ENCODE assay signal across 15 mouse cellular contexts in the genomic region with DNA sequence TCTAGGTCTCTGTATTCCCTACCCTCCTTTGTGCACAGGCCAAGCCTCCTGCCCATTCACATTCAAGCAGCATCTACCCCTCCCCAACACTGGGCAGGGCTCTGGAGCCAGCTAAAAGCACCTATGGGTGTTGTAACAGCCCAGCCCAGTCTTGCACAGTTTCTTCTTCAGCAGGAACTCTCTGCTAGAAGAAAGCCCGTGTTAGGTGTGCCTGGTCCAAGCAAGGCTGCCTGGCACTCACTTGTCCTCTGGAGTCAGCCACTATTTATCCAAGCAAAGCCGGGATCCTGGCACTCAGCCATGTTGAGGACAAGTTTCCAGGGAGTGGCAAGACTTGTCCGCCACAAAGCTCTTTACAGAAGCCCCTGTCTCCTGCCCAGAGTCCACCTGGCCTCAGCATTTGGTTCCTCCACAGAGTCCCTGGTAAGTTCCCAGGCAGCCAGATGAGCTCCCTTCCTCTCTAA. TPM values are rescaled to one million over a fixed set of nuclear protein-coding genes. Genes with fewer than 3 reads are reported as not detected.
A peak's percentile ranks its signal among the peaks of the same experiment; 100 is the strongest.
DNase-seq lines count a peak whose midpoint lies in the region; ATAC-seq lines count a peak whose summit lies in the region.
"Had no signal": no experiment of that assay in that cellular context is flagged by ENCODE, and none has a peak within 500 bp of the region (broad histone marks: within the 10 kb centered on the region; RNA-seq: fewer than 3 reads in every experiment).

A gene (plus strand): TSS at position 141 of the 464 bp plus-strand sequence.

- 53% methylated on average over 3 of the region's 3 CpGs for WGBS in hindbrain, embryonic 13.5 days
- 56% methylated on average over 3 of the region's 3 CpGs for WGBS in hindbrain, embryonic 11.5 days

- no peaks in the 10 kb centered on the region for H3K27me3 ChIP-seq in hindbrain, embryonic 13.5 days
- no peaks in the 10 kb centered on the region for H3K27me3 ChIP-seq in hindbrain, embryonic 11.5 days (ENCODE audit: control insufficient read depth, insufficient read depth, low read length)
- H3K27me3 ChIP-seq: liver, embryonic 15.5 days had no signal

- no peaks in the 10 kb centered on the region for H3K36me3 ChIP-seq in hindbrain, embryonic 13.5 days
- no peaks in the 10 kb centered on the region for H3K36me3 ChIP-seq in hindbrain, embryonic 11.5 days (ENCODE audit: control insufficient read depth, insufficient read depth, low read length)
- H3K36me3 ChIP-seq: liver, embryonic 15.5 days had no signal

- H3K9ac ChIP-seq in hindbrain, embryonic 13.5 days, result no peak within 1 kb of the TSS
- no peak within 1 kb of the TSS for H3K9ac ChIP-seq in hindbrain, embryonic 11.5 days (ENCODE audit: low read depth, low read length)
- H3K9ac ChIP-seq: liver, embryonic 15.5 days had no signal

- peak; percentile 32; the same call in 1 of the 2 replicates for ATAC-seq in hindbrain, embryonic 13.5 days (ENCODE audit: low FRiP score)
- no peak for ATAC-seq in hindbrain, embryonic 11.5 days (ENCODE audit: low FRiP score)
- ATAC-seq: inflammation-experienced regulatory T-cells, adult 6 months had no signal

- no peak within 1 kb of the TSS for H3K4me3 ChIP-seq in hindbrain, embryonic 13.5 days
- no peak within 1 kb of the TSS for H3K4me3 ChIP-seq in hindbrain, embryonic 11.5 days (ENCODE audit: low read depth, low read length)
- H3K4me3 ChIP-seq: erythroblast, embryonic 14.5 days; liver, embryonic 15.5 days had no signal

- H3K27ac ChIP-seq in hindbrain, embryonic 13.5 days, result no peak within 1 kb of the TSS
- H3K27ac ChIP-seq in hindbrain, embryonic 11.5 days (ENCODE audit: low read depth, low read length), result no peak within 1 kb of the TSS
- H3K27ac ChIP-seq: liver, embryonic 15.5 days had no signal

- H3K4me1 ChIP-seq in hindbrain, embryonic 13.5 days (replicated peaks), result peaks cover 14% of the 10 kb centered on the region
- H3K4me1 ChIP-seq in hindbrain, embryonic 11.5 days (replicated peaks; ENCODE audit: control insufficient read depth, insufficient read depth, low read length), result no peaks in the 10 kb centered on the region
- H3K4me1 ChIP-seq: liver, embryonic 15.5 days had no signal

- H3K4me2 ChIP-seq in hindbrain, embryonic 13.5 days, result no peak within 1 kb of the TSS
- H3K4me2 ChIP-seq in hindbrain, embryonic 11.5 days (replicated peaks; ENCODE audit: low read depth, low read length), result no peak within 1 kb of the TSS
- H3K4me2 ChIP-seq: liver, embryonic 15.5 days had no signal

- no peaks in the 10 kb centered on the region for H3K9me3 ChIP-seq in hindbrain, embryonic 13.5 days
- H3K9me3 ChIP-seq in hindbrain, embryonic 11.5 days (ENCODE audit: control insufficient read depth, low read length), result no peaks in the 10 kb centered on the region
- H3K9me3 ChIP-seq: liver, embryonic 15.5 days had no signal

- DNase-seq in hindbrain, embryonic 11.5 days (ENCODE audit: low spot score), result no peak
- DNase-seq in testis, postnatal 10 days (ENCODE audit: low spot score), result peak; percentile 51
- no peak for DNase-seq in testis, postnatal 14 days (ENCODE audit: low spot score)
- DNase-seq in lung, postnatal 10 days, result peak; percentile 36
- DNase-seq in thymus, postnatal 10 days (ENCODE audit: low spot score in 2 of 2), result no peak
- no peak for DNase-seq in adrenal gland, postnatal 25 days
- DNase-seq in embryo, embryonic 10.5 days (ENCODE audit: low spot score), result no peak
- DNase-seq: cerebellum, adult 11-12 months; right cerebral cortex, postnatal 4 days; thymus, postnatal 36 days had no signal

RNA-seq across cellular contexts. Expression of the gene that starts here (rescaled TPM):
- 0.13 TPM in 1 of 2 replicates, not detected in the other for polyA plus RNA-seq in hindbrain, embryonic 13.5 days (2015; fragmentation: Nextera tagmentation; extraction: Ambion mirVana)
- 0.11 TPM in 1 of 2 replicates, not detected in the other for polyA plus RNA-seq in hindbrain, embryonic 11.5 days (2014; fragmentation: Nextera tagmentation; extraction: Ambion mirVana)
- total RNA-seq in adrenal gland, postnatal 25 days (2021), result not detected in 2 replicates
- total RNA-seq: layer of hippocampus, postnatal 25 days had no signal
- polyA plus RNA-seq: erythroblast, embryonic 14.5 days; inflammation-experienced regulatory T-cells, adult 6 months; liver, embryonic 15.5 days had no signal

Comparison
In these comparisons a context has a peak if more than half of its experiments do, and no peak if none do; other contexts are left out.
1. DNase-seq: peak in testis, postnatal 10 days (single experiment) and lung, postnatal 10 days (single experiment); none in hindbrain, embryonic 11.5 days (single experiment), testis, postnatal 14 days (single experiment), thymus, postnatal 10 days (0 of 2), adrenal gland, postnatal 25 days (single experiment) and embryo, embryonic 10.5 days (single experiment).
2. Peak in ATAC-seq in hindbrain, embryonic 13.5 days; RNA of the gene not detected or under 1 TPM.